Mouse (Mus musculus) embryonic facial prominence, embryonic 10.5 days (tissue): Measurements from ENCODE around the gene Coq7. TPM values are rescaled to one million over a fixed set of nuclear protein-coding genes. Genes with fewer than 3 reads are reported as not detected.
A peak's percentile ranks its signal among the peaks of the same experiment; 100 is the strongest.

ENCODE experiments used
- DNase-seq: peaks from one replicate; pipeline ENCODE4 v3.0.0-alpha.2; 2017; ENCODE audit warnings: low spot score
- H3K27ac ChIP-seq: fragments of 300-500 bp; sonication (generic); replicated peaks from 2 replicates; pipeline ENCODE4 v1.5.1; 2016; ENCODE audit warnings: mild to moderate bottlenecking
- H3K27me3 ChIP-seq: fragments of 300-500 bp; sonication (generic); replicated peaks from 2 replicates; pipeline ENCODE4 v1.6.1; 2016; ENCODE audit warnings: low read depth, mild to moderate bottlenecking; ENCODE audit not compliant: poor library complexity, severe bottlenecking
- H3K36me3 ChIP-seq: fragments of 300-500 bp; sonication (generic); replicated peaks from 2 replicates; pipeline ENCODE4 v1.6.1; 2016; ENCODE audit warnings: mild to moderate bottlenecking, moderate library complexity
- H3K4me1 ChIP-seq: fragments of 300-500 bp; sonication (generic); 2 replicates; pipeline ENCODE4 v1.6.1; 2016
- H3K4me3 ChIP-seq: fragments of 300-500 bp; sonication (generic); 2 replicates; pipeline ENCODE4 v1.5.1; 2016; ENCODE audit warnings: mild to moderate bottlenecking, moderate library complexity
- H3K9me3 ChIP-seq: fragments of 300-500 bp; sonication (generic); 2 replicates; pipeline ENCODE4 v1.6.1; 2016; ENCODE audit warnings: mild to moderate bottlenecking
- WGBS: fragments of 180-500 bp; shearing (Covaris S2); methylation state at CpG from one replicate; pipeline ENCODE4 v1.1.7; 2016; 5-methylcytosine and 5-hydroxymethylcytosine counted together
- polyA plus RNA-seq: library from polyadenylated mRNA; unstranded; fragments of >200 nt; fragmentation: Nextera tagmentation; extraction: Ambion mirVana; gene quantifications from 2 replicates; pipeline ENCODE4 v1.2.1, GENCODE M21; 2016

Gene Coq7
- polyA plus RNA-seq = 128 and 134 TPM in 2 replicates

DNA sequence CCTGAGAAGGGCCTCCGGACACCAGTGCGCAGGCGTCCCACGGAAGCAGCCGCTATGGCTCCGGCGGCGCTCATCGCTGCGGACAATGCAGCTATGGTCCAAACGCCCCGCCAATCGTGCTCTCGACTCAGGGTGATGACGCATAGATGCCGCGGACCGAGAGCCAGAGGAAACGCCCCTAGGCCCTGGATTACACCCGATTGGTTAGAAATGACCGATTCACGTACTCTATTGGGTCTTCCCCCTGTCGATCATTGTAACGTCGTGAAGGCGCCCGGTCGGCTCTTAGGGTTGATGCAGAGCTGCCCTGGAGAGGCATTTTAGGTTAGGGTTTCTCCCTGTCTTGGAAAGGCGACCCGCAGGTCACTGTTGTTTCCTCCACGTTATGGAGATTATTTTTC is at the start of gene Coq7:
TSS of gene Coq7 (minus strand) at position 179 of the 401 bp plus-strand sequence.
- Histone ChIP-seq H3K27me3 (no peaks in the 10 kb centered on the region), H3K4me3 (peak within 1 kb of the TSS; percentile 83), H3K9me3 (no peaks in the 10 kb centered on the region), H3K27ac (peak within 1 kb of the TSS; percentile 98), H3K36me3 (peaks cover 13% of the 10 kb centered on the region), H3K4me1 (peaks cover 12% of the 10 kb centered on the region; the same call in 1 of the 2 replicates)
- WGBS = under 1% methylated on average over 31 of the region's 31 CpGs
- peak; percentile 95 for DNase-seq

DNA sequence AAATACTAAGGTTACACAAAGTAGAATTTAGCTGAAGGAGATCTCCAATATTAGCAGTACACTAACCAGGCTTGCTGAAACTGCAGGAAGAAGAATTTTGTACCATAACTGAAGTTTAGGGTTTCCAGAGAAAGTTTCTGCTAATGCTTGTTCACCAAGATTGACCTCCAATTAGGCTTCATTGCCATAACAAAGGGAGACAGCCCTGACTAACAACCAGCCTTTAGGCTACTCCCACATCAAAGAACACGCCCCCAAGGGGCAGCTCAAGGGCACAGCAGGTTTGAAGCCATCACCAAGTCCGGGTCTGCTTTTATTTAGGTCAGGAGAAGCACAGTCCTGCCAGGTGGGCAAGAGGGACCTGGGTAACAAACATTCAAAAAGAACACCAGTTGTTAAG is 46.8 kb upstream of the Coq7 start:
- no peak overlapping the region for H3K4me3 ChIP-seq
- no peak for DNase-seq
- WGBS = 67% methylated on average over 2 of the region's 2 CpGs
- no peaks in the 10 kb centered on the region for H3K27me3 ChIP-seq
- no peak overlapping the region for H3K27ac ChIP-seq
- H3K36me3 ChIP-seq = peaks cover 21% of the 10 kb centered on the region
- H3K4me1 ChIP-seq = peaks cover 34% of the 10 kb centered on the region
- H3K9me3 ChIP-seq = peaks cover 11% of the 10 kb centered on the region; the same call in 1 of the 2 replicates

DNA sequence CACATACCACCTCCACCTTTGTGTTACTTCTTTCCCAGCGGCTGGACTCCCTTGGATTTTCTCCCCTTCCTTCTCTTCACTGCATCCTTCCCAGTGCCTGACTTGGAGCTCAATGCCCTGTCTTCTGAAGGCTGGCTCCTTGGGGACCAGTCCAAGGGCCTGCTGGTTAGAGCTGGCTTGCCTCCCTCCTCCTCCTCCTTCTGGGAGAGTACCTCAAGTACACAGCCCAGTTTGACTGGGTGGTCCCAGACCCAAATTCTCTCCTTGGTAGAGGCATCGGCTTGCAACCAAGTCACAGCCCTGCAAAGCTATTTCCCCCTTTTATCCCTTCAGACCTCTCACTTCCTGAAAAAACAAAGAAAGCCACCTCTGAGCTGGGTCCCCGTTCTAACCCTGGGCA is 45.1 kb upstream of the Coq7 start:
- Histone ChIP-seq H3K36me3 (peaks cover 21% of the 10 kb centered on the region), H3K27me3 (no peaks in the 10 kb centered on the region), H3K4me3 (no peak overlapping the region), H3K27ac (peak overlapping the region; percentile 75), H3K9me3 (peaks cover 11% of the 10 kb centered on the region; the same call in 1 of the 2 replicates), H3K4me1 (peaks cover 18% of the 10 kb centered on the region)
- no peak for DNase-seq
- 72% methylated on average over 3 of the region's 3 CpGs for WGBS

DNA sequence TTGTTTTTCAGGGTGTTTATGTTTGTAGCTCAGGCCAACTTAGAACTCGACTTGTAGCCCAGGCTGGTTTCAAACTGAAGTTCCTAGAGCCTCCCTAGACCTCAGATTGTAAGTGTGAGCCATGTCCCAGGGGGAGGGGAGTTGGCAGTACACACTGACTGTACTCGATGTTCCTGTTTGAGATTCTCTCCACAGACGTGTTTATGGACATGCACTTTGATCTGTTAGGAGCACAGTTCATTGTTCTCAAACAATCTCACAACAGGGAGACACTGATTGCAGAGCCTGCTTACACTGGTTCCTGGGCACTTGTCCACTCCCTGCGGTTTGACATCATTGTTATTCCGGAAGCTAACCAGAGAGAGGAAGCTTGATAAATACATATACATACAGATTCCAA is 38.9 kb upstream of the Coq7 start:
- no peak overlapping the region for H3K4me3 ChIP-seq
- no peaks in the 10 kb centered on the region for H3K27me3 ChIP-seq
- H3K4me1 ChIP-seq = peaks cover 8% of the 10 kb centered on the region; the same call in 1 of the 2 replicates
- DNase-seq = no peak
- no peak overlapping the region for H3K27ac ChIP-seq
- no peaks in the 10 kb centered on the region for H3K9me3 ChIP-seq
- H3K36me3 ChIP-seq = peaks cover 4% of the 10 kb centered on the region; the same call in 1 of the 2 replicates
- 72% methylated on average over 5 of the region's 5 CpGs for WGBS

DNA sequence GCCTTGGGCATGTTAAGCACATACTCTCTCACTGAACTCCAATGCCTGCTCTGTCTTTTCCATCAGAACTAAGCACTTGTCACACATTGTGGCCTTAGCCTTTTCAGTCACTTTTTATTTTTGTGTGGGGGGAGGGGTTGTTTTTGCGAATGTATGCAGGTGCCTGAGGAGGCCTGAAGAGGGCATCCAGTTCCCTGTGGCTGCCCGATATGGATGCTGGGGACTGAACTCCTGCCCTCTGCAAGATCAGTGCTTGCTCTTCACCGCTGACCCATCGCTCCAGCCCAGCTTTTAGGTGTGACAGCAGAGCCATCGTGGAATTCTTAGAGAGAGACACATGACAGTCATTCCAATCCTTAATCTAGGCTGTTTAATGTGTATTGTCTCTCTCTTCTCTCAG is 38.2 kb upstream of the Coq7 start:
- no peak overlapping the region for H3K4me3 ChIP-seq
- no peaks in the 10 kb centered on the region for H3K9me3 ChIP-seq
- no peak for DNase-seq
- peaks cover 4% of the 10 kb centered on the region; the same call in 1 of the 2 replicates for H3K36me3 ChIP-seq
- no peaks in the 10 kb centered on the region for H3K27me3 ChIP-seq
- 56% methylated on average over 5 of the region's 5 CpGs for WGBS
- H3K27ac ChIP-seq = no peak overlapping the region
- H3K4me1 ChIP-seq = peaks cover 8% of the 10 kb centered on the region; the same call in 1 of the 2 replicates

DNA sequence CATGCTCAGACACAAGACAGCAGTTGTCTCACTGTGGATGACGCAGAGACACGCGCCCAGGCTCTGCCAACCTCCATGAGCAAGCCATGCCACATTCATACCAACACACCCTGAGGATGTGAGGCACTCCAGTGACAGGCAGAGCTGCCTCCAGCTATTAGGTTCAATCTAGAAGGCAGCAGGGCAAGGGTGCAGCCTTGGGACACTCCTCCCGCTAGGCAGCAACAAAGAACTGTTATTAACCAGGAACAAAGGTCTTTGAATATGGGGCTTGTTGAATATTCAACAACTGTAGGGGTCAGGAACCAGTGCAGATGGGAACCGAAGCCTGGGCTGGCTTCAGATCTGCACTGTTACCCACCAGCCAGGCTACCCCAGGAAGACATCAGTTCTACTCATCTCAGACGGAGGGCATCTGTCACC is 36.0 kb upstream of the Coq7 start:
- Histone ChIP-seq H3K36me3 (peaks cover 11% of the 10 kb centered on the region), H3K27me3 (no peaks in the 10 kb centered on the region), H3K27ac (0 out of 2 replicates have a peak overlapping the region, but pooled peaks have one; percentile 49), H3K9me3 (no peaks in the 10 kb centered on the region), H3K4me3 (no peak overlapping the region), H3K4me1 (peaks cover 8% of the 10 kb centered on the region; the same call in 1 of the 2 replicates)
- WGBS = 66% methylated on average over 6 of the region's 6 CpGs
- no peak for DNase-seq

DNA sequence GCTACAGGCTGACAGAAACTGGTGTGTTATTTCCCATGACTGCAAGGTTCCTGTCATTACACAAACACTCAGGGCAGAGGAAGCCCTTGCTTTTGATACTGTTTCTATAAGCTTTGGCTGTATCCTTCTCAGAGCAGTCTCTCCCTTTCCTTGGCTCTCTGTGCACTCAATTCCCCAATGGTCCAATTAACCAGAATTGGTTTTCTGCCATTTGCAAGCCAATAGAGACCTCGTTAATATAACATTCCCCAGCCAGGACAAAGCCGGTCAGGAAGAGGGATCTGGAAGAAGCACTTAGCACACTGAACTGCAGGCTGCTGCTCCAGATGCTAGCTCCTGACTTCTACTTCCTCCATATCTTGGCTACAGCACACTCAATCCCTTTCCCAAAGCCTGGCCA is 21.1 kb upstream of the Coq7 start:
- Histone ChIP-seq H3K27ac (no peak overlapping the region), H3K4me1 (no peaks in the 10 kb centered on the region), H3K27me3 (no peaks in the 10 kb centered on the region), H3K4me3 (no peak overlapping the region), H3K36me3 (peaks cover 68% of the 10 kb centered on the region), H3K9me3 (peaks cover 4% of the 10 kb centered on the region; the same call in 1 of the 2 replicates)
- no peak for DNase-seq
- WGBS = 82% methylated on average over 2 of the region's 2 CpGs

DNA sequence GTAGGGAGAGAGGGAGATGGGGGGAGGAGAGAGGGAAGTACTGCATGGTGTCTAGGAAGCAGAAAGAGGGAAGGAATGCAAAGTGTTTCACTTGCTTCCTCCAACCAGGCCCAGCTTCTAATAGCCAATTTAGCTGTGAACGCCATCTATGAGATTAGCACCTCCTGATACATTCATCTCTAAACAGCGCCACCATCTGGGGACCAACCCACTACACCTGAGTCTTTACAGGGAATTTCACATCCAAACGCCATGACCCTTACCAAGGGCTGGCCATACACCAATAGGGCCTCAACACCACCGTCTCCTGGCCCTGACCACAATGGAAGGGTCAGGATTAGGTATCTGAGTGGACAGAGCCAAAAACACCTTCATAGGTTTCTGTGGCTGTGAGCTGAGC is 20.7 kb upstream of the Coq7 start:
- peaks cover 71% of the 10 kb centered on the region for H3K36me3 ChIP-seq
- H3K27me3 ChIP-seq = no peaks in the 10 kb centered on the region
- no peak overlapping the region for H3K4me3 ChIP-seq
- WGBS = 72% methylated on average over 4 of the region's 4 CpGs
- H3K4me1 ChIP-seq = no peaks in the 10 kb centered on the region
- H3K27ac ChIP-seq = no peak overlapping the region
- peaks cover 4% of the 10 kb centered on the region; the same call in 1 of the 2 replicates for H3K9me3 ChIP-seq
- DNase-seq = no peak

DNA sequence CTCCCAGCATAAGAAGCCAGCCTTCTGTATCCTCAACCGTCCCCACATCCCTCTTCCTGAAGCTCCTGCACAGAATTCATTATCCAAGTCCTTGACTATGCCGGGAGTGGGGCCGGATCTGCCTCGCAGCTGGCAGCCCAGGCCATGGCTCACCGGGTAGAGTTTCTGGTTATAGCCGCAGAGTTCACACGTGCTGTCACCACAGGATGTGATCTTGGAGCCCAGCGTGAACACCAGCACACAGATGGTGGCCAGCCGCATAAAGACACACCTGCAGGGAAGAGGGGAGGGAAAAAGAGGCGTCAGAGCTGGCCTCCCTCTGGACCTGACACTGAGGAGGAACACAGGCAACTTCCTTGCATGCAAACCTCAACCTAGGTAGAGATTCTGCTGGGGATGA is 14.3 kb upstream of the Coq7 start:
- DNase-seq = no peak
- WGBS = 78% methylated on average over 10 of the region's 10 CpGs
- H3K27me3 ChIP-seq = no peaks in the 10 kb centered on the region
- no peaks in the 10 kb centered on the region for H3K4me1 ChIP-seq
- peaks cover 59% of the 10 kb centered on the region for H3K36me3 ChIP-seq
- H3K9me3 ChIP-seq = peaks cover 4% of the 10 kb centered on the region; the same call in 1 of the 2 replicates
- H3K4me3 ChIP-seq = no peak overlapping the region
- no peak overlapping the region for H3K27ac ChIP-seq

DNA sequence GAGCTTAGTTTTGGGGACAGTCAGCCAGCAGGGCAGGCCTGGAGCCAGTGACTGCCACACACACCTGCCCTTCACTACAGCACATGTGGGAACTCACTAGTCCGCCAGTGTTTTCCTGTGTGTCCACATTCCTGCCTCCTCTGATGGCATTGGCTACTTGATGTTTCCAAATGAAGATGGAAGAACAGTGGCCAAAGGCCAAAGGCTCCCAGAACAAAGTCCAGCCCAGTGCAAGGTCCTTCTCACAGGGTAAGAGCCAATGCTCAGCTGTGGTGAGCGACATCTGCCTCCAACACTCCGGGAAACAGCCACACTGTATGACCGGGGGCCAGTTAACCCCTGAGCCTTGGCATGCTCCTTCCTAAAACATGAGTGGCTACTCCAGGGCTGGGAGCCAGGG is 11.0 kb upstream of the Coq7 start:
- Histone ChIP-seq H3K4me1 (no peaks in the 10 kb centered on the region), H3K36me3 (peaks cover 34% of the 10 kb centered on the region), H3K27me3 (no peaks in the 10 kb centered on the region), H3K4me3 (no peak overlapping the region), H3K27ac (no peak overlapping the region), H3K9me3 (no peaks in the 10 kb centered on the region)
- DNase-seq = no peak
- WGBS = 88% methylated on average over 4 of the region's 4 CpGs

DNA sequence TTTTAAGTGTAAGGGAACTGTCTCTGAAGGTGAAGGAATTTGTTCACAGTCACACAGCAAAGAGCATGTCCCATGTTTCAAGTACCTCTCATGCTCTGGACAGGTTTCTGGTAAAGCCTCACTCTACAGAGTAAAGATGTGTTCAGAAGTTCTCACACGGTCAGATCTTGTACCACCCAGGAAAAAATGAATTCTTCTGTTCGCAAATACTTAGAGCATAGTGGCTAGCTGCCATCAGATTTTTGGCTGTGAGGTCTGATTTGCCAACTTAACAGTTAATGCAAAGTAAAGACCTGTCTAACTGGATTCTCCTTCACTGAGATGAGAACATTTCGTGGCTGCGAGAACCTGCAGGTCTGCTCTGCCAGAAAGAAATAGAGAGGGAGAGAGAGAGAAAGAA is 1.9 kb upstream of the Coq7 start:
- 87% methylated on average over 4 of the region's 4 CpGs for WGBS
- no peak overlapping the region for H3K27ac ChIP-seq

DNA sequence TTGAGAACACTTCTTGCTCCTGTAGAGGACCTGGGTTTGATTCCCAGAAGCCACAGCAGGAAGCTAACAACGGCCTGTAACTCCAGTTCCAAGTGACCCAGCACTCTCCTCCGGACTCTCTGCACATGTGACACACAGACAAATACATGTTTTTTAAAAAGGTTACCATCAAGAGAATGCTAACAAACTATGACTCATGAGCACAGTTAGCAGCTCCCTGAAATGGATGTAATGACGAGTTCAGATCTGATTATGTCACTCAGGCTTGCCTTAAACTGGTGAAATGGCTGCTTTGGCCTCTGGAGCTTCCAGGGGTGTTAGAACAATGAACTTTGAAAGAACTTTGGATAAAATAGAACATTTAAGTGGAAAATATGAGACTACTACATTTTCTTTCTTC is 1.2 kb upstream of the Coq7 start:
- Histone ChIP-seq H3K4me3 (no peak overlapping the region), H3K4me1 (peaks cover 12% of the 10 kb centered on the region; the same call in 1 of the 2 replicates), H3K27me3 (no peaks in the 10 kb centered on the region), H3K27ac (no peak overlapping the region), H3K9me3 (no peaks in the 10 kb centered on the region), H3K36me3 (peaks cover 4% of the 10 kb centered on the region)
- WGBS = 77% methylated on average over 3 of the region's 3 CpGs
- no peak for DNase-seq

More for the DNA sequence above, 1.9 kb upstream of the Coq7 start:
- DNase-seq = no peak
- no peaks in the 10 kb centered on the region for H3K27me3 ChIP-seq
- H3K4me3 ChIP-seq = no peak overlapping the region
- peaks cover 12% of the 10 kb centered on the region; the same call in 1 of the 2 replicates for H3K4me1 ChIP-seq
- no peaks in the 10 kb centered on the region for H3K9me3 ChIP-seq
- H3K36me3 ChIP-seq = peaks cover 4% of the 10 kb centered on the region; the same call in 1 of the 2 replicates

DNA sequence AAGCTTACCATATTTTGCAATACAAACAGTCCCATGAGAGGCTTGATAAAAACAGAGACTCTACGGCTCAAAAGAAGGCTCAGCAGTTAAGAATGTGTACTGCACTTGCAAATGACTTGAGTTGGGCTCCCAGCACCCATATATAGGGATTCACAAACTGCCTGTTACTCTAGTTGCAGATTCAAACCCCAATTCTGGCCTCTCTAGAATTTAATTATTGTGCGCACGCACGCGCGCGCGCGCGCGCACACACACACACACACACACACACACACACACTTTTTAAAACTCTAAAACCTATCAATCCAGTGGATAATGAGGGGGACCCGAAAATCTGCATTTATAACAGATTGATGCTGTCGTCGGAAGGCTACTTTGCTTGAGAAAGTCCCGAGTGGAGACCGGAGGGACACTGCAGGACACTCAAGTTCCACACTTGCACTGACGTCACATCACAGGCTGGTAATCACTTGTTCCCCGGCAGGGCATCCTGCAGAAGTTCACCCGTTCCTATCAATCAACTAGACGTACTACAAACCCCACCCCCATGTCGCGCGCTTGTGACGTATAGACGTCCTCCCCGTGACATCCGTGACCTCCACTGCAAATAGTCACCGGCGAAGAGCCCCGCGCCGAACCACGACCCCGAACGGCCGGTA is 508 bp downstream of the Coq7 start:
- peaks cover 18% of the 10 kb centered on the region for H3K36me3 ChIP-seq
- H3K27ac ChIP-seq = peak overlapping the region; percentile 98
- no peaks in the 10 kb centered on the region for H3K27me3 ChIP-seq
- H3K4me1 ChIP-seq = peaks cover 12% of the 10 kb centered on the region; the same call in 1 of the 2 replicates
- peak; percentile 96 for DNase-seq
- WGBS = 1% methylated on average over 36 of the region's 36 CpGs
- H3K9me3 ChIP-seq = no peaks in the 10 kb centered on the region
- H3K4me3 ChIP-seq = peak overlapping the region; percentile 83
